Mouse (Mus musculus): ENCODE measurements around the gene Dbndd2. TPM values are rescaled to one million over a fixed set of nuclear protein-coding genes. Genes with fewer than 3 reads are reported as not detected.

The Dbndd2 gene
- polyA plus RNA-seq, 1 experiment from 2014 or later: 16.4 TPM

- Histone ChIP-seq H3K9ac (ENCODE audit: low read depth, low read length) (no peak overlapping the region), H3K36me3 (ENCODE audit: control insufficient read depth, insufficient read depth, low read length) (0 out of 2 replicates have a peak, but pooled peaks cover 2% of the 10 kb centered on the region), H3K27me3 (replicated peaks; ENCODE audit: control insufficient read depth, insufficient read depth, low read length) (no peaks in the 10 kb centered on the region), H3K4me2 (ENCODE audit: low read depth, low read length) (no peak overlapping the region), H3K4me3 (ENCODE audit: low read length) (no peak overlapping the region), H3K9me3 (ENCODE audit: control insufficient read depth, low read length) (no peaks in the 10 kb centered on the region), H3K27ac (ENCODE audit: low read length) (no peak overlapping the region), H3K4me1 (ENCODE audit: control insufficient read depth, insufficient read depth, low read length) (peaks cover 19% of the 10 kb centered on the region)
- ATAC-seq: no peak
- 54% methylated on average over 5 of the region's 5 CpGs for WGBS
Measured at GRCm38 (mm10) chr2:164510621-164511190, 24.8 kb downstream of the Dbndd2 start.

GRCm38 (mm10) chr2:164512121-164512909 is 26.4 kb downstream of the Dbndd2 start:
- no peaks in the 10 kb centered on the region for H3K27me3 ChIP-seq (replicated peaks; ENCODE audit: control insufficient read depth, insufficient read depth, low read length)
- no peak overlapping the region for H3K4me2 ChIP-seq (ENCODE audit: low read depth, low read length)
- peaks cover 19% of the 10 kb centered on the region for H3K4me1 ChIP-seq (ENCODE audit: control insufficient read depth, insufficient read depth, low read length)
- H3K36me3 ChIP-seq (ENCODE audit: control insufficient read depth, insufficient read depth, low read length): 0 out of 2 replicates have a peak, but pooled peaks cover 2% of the 10 kb centered on the region
- 0 out of 2 replicates have a peak overlapping the region, but pooled peaks have one; percentile 46 for H3K27ac ChIP-seq (ENCODE audit: low read length)
- WGBS: 60% methylated on average over 11 of the region's 14 CpGs
- H3K4me3 ChIP-seq (ENCODE audit: low read length): no peak overlapping the region
- peak; percentile 55 for ATAC-seq
- H3K9ac ChIP-seq (ENCODE audit: low read depth, low read length): 0 out of 2 replicates have a peak overlapping the region, but pooled peaks have one; percentile 1
- no peaks in the 10 kb centered on the region; the same call in 1 of the 2 replicates for H3K9me3 ChIP-seq (ENCODE audit: control insufficient read depth, low read length)

GRCm38 (mm10) chr2:164513389-164513788 is 27.5 kb downstream of the Dbndd2 start:
- H3K4me2 ChIP-seq (ENCODE audit: low read depth, low read length): no peak overlapping the region
- no peaks in the 10 kb centered on the region for H3K27me3 ChIP-seq (replicated peaks; ENCODE audit: control insufficient read depth, insufficient read depth, low read length)
- no peaks in the 10 kb centered on the region; the same call in 1 of the 2 replicates for H3K9me3 ChIP-seq (ENCODE audit: control insufficient read depth, low read length)
- no peak overlapping the region for H3K27ac ChIP-seq (ENCODE audit: low read length)
- H3K9ac ChIP-seq (ENCODE audit: low read depth, low read length): no peak overlapping the region
- WGBS: 64% methylated on average over 8 of the region's 8 CpGs
- H3K4me1 ChIP-seq (ENCODE audit: control insufficient read depth, insufficient read depth, low read length): peaks cover 19% of the 10 kb centered on the region
- 0 out of 2 replicates have a peak, but pooled peaks cover 2% of the 10 kb centered on the region for H3K36me3 ChIP-seq (ENCODE audit: control insufficient read depth, insufficient read depth, low read length)
- no peak overlapping the region for H3K4me3 ChIP-seq (ENCODE audit: low read length)
- ATAC-seq: no peak

- Histone ChIP-seq H3K4me3 (ENCODE audit: low read length) (no peak overlapping the region), H3K27ac (ENCODE audit: low read length) (peak overlapping the region; percentile 57; the same call in 1 of the 2 replicates), H3K9me3 (ENCODE audit: control insufficient read depth, low read length) (no peaks in the 10 kb centered on the region; the same call in 1 of the 2 replicates), H3K4me2 (ENCODE audit: low read depth, low read length) (no peak overlapping the region), H3K36me3 (ENCODE audit: control insufficient read depth, insufficient read depth, low read length) (no peaks in the 10 kb centered on the region), H3K27me3 (replicated peaks; ENCODE audit: control insufficient read depth, insufficient read depth, low read length) (no peaks in the 10 kb centered on the region), H3K9ac (ENCODE audit: low read depth, low read length) (no peak overlapping the region), H3K4me1 (ENCODE audit: control insufficient read depth, insufficient read depth, low read length) (peaks cover 22% of the 10 kb centered on the region)
- WGBS: 67% methylated on average over 3 of the region's 3 CpGs
- ATAC-seq: peak; percentile 81
Measured at GRCm38 (mm10) chr2:164514916-164515315, 29.0 kb downstream of the Dbndd2 start.

GRCm38 (mm10) chr2:164515897-164516296 is 30.0 kb downstream of the Dbndd2 start:
- Histone ChIP-seq H3K4me3 (ENCODE audit: low read length) (no peak overlapping the region), H3K4me2 (ENCODE audit: low read depth, low read length) (no peak overlapping the region), H3K27me3 (replicated peaks; ENCODE audit: control insufficient read depth, insufficient read depth, low read length) (no peaks in the 10 kb centered on the region), H3K4me1 (ENCODE audit: control insufficient read depth, insufficient read depth, low read length) (peaks cover 22% of the 10 kb centered on the region), H3K9me3 (ENCODE audit: control insufficient read depth, low read length) (no peaks in the 10 kb centered on the region; the same call in 1 of the 2 replicates), H3K36me3 (ENCODE audit: control insufficient read depth, insufficient read depth, low read length) (no peaks in the 10 kb centered on the region), H3K27ac (ENCODE audit: low read length) (peak overlapping the region; percentile 73; the same call in 1 of the 2 replicates), H3K9ac (ENCODE audit: low read depth, low read length) (no peak overlapping the region)
- no peak for ATAC-seq
- WGBS: 83% methylated on average over 9 of the region's 9 CpGs

- ATAC-seq: no peak
- no peak overlapping the region for H3K27ac ChIP-seq (ENCODE audit: low read length)
- H3K4me2 ChIP-seq (ENCODE audit: low read depth, low read length): no peak overlapping the region
- no peak overlapping the region for H3K4me3 ChIP-seq (ENCODE audit: low read length)
- H3K4me1 ChIP-seq (ENCODE audit: control insufficient read depth, insufficient read depth, low read length): peaks cover 22% of the 10 kb centered on the region
- no peak overlapping the region for H3K9ac ChIP-seq (ENCODE audit: low read depth, low read length)
- no peaks in the 10 kb centered on the region for H3K36me3 ChIP-seq (ENCODE audit: control insufficient read depth, insufficient read depth, low read length)
- no peaks in the 10 kb centered on the region for H3K27me3 ChIP-seq (replicated peaks; ENCODE audit: control insufficient read depth, insufficient read depth, low read length)
- 80% methylated on average over 11 of the region's 11 CpGs for WGBS
- H3K9me3 ChIP-seq (ENCODE audit: control insufficient read depth, low read length): no peaks in the 10 kb centered on the region; the same call in 1 of the 2 replicates
Measured at GRCm38 (mm10) chr2:164516592-164516991, 30.7 kb downstream of the Dbndd2 start.

- 36% methylated on average over 10 of the region's 10 CpGs for WGBS
- Histone ChIP-seq H3K4me3 (ENCODE audit: low read length) (no peak overlapping the region), H3K4me1 (ENCODE audit: control insufficient read depth, insufficient read depth, low read length) (peaks cover 19% of the 10 kb centered on the region), H3K27me3 (replicated peaks; ENCODE audit: control insufficient read depth, insufficient read depth, low read length) (no peaks in the 10 kb centered on the region), H3K4me2 (ENCODE audit: low read depth, low read length) (no peak overlapping the region), H3K9me3 (ENCODE audit: control insufficient read depth, low read length) (no peaks in the 10 kb centered on the region; the same call in 1 of the 2 replicates), H3K36me3 (ENCODE audit: control insufficient read depth, insufficient read depth, low read length) (no peaks in the 10 kb centered on the region), H3K27ac (ENCODE audit: low read length) (peak overlapping the region; percentile 76), H3K9ac (ENCODE audit: low read depth, low read length) (peak overlapping the region; percentile 35; the same call in 1 of the 2 replicates)
- no peak for ATAC-seq
Measured at GRCm38 (mm10) chr2:164517485-164518221, 31.7 kb downstream of the Dbndd2 start.

GRCm38 (mm10) chr2:164518266-164519170 is 32.6 kb downstream of the Dbndd2 start:
- peak; percentile 43 for ATAC-seq
- WGBS: 35% methylated on average over 11 of the region's 11 CpGs
- peak overlapping the region; percentile 35; the same call in 1 of the 2 replicates for H3K9ac ChIP-seq (ENCODE audit: low read depth, low read length)
- no peak overlapping the region for H3K4me2 ChIP-seq (ENCODE audit: low read depth, low read length)
- no peak overlapping the region for H3K4me3 ChIP-seq (ENCODE audit: low read length)
- H3K27me3 ChIP-seq (replicated peaks; ENCODE audit: control insufficient read depth, insufficient read depth, low read length): no peaks in the 10 kb centered on the region
- H3K36me3 ChIP-seq (ENCODE audit: control insufficient read depth, insufficient read depth, low read length): no peaks in the 10 kb centered on the region
- H3K9me3 ChIP-seq (ENCODE audit: control insufficient read depth, low read length): no peaks in the 10 kb centered on the region; the same call in 1 of the 2 replicates
- peaks cover 17% of the 10 kb centered on the region; the same call in 1 of the 2 replicates for H3K4me1 ChIP-seq (ENCODE audit: control insufficient read depth, insufficient read depth, low read length)
- peak overlapping the region; percentile 76 for H3K27ac ChIP-seq (ENCODE audit: low read length)

All from intestine, embryonic 16.5 days (tissue).